Mouse (Mus musculus): ENCODE data around the gene Smc5. TPM values are rescaled to one million over a fixed set of nuclear protein-coding genes. Genes with fewer than 3 reads are reported as not detected.

Gene Smc5
- polyA plus RNA-seq, 2 experiments: 33.4 to 56.3 TPM

DNA sequence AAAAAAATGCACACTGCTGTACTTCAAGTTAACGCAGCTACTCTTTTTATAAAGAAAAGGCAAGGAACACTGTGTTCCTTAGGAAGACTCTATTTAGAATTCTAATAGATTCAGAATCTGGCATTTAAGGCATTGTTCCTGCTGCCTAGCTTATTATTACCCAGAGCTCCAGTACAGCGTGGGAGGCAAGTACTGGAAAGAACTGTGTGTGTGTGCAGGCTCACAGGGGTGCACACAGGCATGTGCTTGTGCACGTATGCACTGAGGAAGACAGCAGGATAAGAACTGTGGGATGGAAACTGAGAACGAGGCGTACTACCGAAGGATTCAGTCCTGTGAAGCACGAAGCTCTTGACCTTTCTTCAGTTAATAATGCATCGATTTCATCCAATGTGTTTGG is 59.4 kb downstream of the Smc5 start:
- H3K9me3 ChIP-seq (ENCODE audit: control insufficient read depth, low read length): no peaks in the 10 kb centered on the region
- H3K4me2 ChIP-seq (replicated peaks; ENCODE audit: low read depth, low read length, severe bottlenecking): no peak overlapping the region
- no peak overlapping the region for H3K9ac ChIP-seq (ENCODE audit: low read depth, low read length, severe bottlenecking)
- no peak for TF ChIP-seq POLR2A (IDR thresholded peaks at IDR 0.05; ENCODE audit: borderline replicate concordance, extremely low read depth, insufficient read depth, insufficient read length)
- WGBS: 98% methylated on average over 8 of the region's 8 CpGs
- H3K27ac ChIP-seq (replicated peaks; ENCODE audit: low read depth, low read length): no peak overlapping the region
- ATAC-seq (ENCODE audit: low FRiP score, low read depth) (no peak), DNase-seq (ENCODE audit: low spot score) (no peak)
- H3K36me3 ChIP-seq (ENCODE audit: control insufficient read depth, insufficient read depth, low read length): peaks cover 74% of the 10 kb centered on the region
- no peaks in the 10 kb centered on the region for H3K27me3 ChIP-seq (ENCODE audit: control insufficient read depth, insufficient read depth, low read length)
- H3K4me3 ChIP-seq (replicated peaks; ENCODE audit: low read length): no peak overlapping the region
- no peaks in the 10 kb centered on the region for H3K4me1 ChIP-seq (ENCODE audit: control insufficient read depth, insufficient read depth, low read length)

DNA sequence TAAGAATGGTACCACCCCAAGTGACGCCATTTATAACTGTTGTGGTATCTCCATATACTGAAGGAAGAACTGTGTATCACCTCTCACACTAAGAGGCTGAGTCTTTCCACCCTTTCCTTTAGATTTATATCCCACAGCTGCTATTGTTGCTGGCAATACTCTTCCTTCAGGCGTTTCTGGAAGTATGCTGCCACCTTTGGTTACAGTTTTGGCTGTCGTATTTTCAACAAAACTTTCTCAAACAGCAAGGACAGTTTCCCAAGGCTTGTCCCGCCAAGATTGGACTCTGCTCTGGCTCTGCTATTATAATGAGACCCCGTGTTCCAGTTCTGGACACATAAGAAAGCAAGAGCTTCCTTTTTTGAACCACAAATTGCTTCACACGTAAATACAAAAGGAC is 62.4 kb downstream of the Smc5 start:
- H3K36me3 ChIP-seq (ENCODE audit: control insufficient read depth, insufficient read depth, low read length): peaks cover 70% of the 10 kb centered on the region
- no peak for TF ChIP-seq POLR2A (IDR thresholded peaks at IDR 0.05; ENCODE audit: borderline replicate concordance, extremely low read depth, insufficient read depth, insufficient read length)
- no peak for ATAC-seq (ENCODE audit: low FRiP score, low read depth)

DNA sequence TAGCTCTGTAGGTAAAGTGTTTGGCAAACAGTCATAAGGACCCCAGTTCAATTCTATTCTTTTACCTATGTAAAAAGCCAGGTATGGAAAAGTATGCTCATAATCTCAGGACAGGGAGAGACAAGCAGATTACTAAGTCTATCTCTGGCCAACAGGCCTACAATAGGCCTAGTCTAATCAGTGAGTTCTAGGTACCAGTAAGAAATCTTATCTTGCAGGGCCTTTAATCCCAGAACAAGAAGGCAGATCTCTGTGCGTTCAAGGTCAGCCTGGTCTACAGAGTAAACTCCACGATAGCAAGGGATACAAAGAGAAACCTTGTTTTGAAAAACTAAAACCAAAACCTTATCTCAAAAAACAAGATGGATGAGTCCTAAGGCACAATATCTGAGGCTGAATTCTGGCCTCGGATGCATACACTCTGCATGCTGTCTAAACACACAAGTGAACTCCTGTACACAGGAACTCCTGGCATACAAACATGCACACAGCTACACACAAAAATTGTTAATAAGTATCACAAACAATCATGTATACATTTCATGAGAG is 70.1 kb downstream of the Smc5 start:
- Histone ChIP-seq H3K4me2 (replicated peaks; ENCODE audit: low read depth, low read length, severe bottlenecking) (no peak overlapping the region), H3K9me3 (ENCODE audit: control insufficient read depth, low read length) (peaks cover 12% of the 10 kb centered on the region), H3K27me3 (ENCODE audit: control insufficient read depth, insufficient read depth, low read length) (no peaks in the 10 kb centered on the region), H3K27ac (replicated peaks; ENCODE audit: low read depth, low read length) (no peak overlapping the region), H3K9ac (ENCODE audit: low read depth, low read length, severe bottlenecking) (no peak overlapping the region), H3K4me1 (ENCODE audit: control insufficient read depth, insufficient read depth, low read length) (no peaks in the 10 kb centered on the region), H3K36me3 (ENCODE audit: control insufficient read depth, insufficient read depth, low read length) (peaks cover 45% of the 10 kb centered on the region), H3K4me3 (replicated peaks; ENCODE audit: low read length) (no peak overlapping the region)
- ATAC-seq (ENCODE audit: low FRiP score, low read depth): no peak
- 95% methylated on average over 3 of the region's 3 CpGs for WGBS
- DNase-seq (ENCODE audit: low spot score): no peak
- TF ChIP-seq POLR2A (IDR thresholded peaks at IDR 0.05; ENCODE audit: borderline replicate concordance, extremely low read depth, insufficient read depth, insufficient read length): no peak

More for the DNA sequence above, 62.4 kb downstream of the Smc5 start:
- no peaks in the 10 kb centered on the region for H3K27me3 ChIP-seq (ENCODE audit: control insufficient read depth, insufficient read depth, low read length)
- no peaks in the 10 kb centered on the region for H3K4me1 ChIP-seq (ENCODE audit: control insufficient read depth, insufficient read depth, low read length)
- no peaks in the 10 kb centered on the region for H3K9me3 ChIP-seq (ENCODE audit: control insufficient read depth, low read length)
- no peak overlapping the region for H3K9ac ChIP-seq (ENCODE audit: low read depth, low read length, severe bottlenecking)
- no peak overlapping the region for H3K27ac ChIP-seq (replicated peaks; ENCODE audit: low read depth, low read length)
- no peak overlapping the region for H3K4me3 ChIP-seq (replicated peaks; ENCODE audit: low read length)
- H3K4me2 ChIP-seq (replicated peaks; ENCODE audit: low read depth, low read length, severe bottlenecking): no peak overlapping the region
- 86% methylated on average over 6 of the region's 6 CpGs for WGBS
- DNase-seq (ENCODE audit: low spot score): no peak

GRCm38 (mm10) chr19:23202106-23202505 is 71.6 kb downstream of the Smc5 start:
- TF ChIP-seq POLR2A (IDR thresholded peaks at IDR 0.05; ENCODE audit: borderline replicate concordance, extremely low read depth, insufficient read depth, insufficient read length): no peak
- Histone ChIP-seq H3K36me3 (ENCODE audit: control insufficient read depth, insufficient read depth, low read length) (peaks cover 40% of the 10 kb centered on the region), H3K4me3 (replicated peaks; ENCODE audit: low read length) (no peak overlapping the region), H3K27me3 (ENCODE audit: control insufficient read depth, insufficient read depth, low read length) (no peaks in the 10 kb centered on the region), H3K4me1 (ENCODE audit: control insufficient read depth, insufficient read depth, low read length) (no peaks in the 10 kb centered on the region), H3K9me3 (ENCODE audit: control insufficient read depth, low read length) (peaks cover 12% of the 10 kb centered on the region), H3K9ac (ENCODE audit: low read depth, low read length, severe bottlenecking) (no peak overlapping the region), H3K4me2 (replicated peaks; ENCODE audit: low read depth, low read length, severe bottlenecking) (no peak overlapping the region), H3K27ac (replicated peaks; ENCODE audit: low read depth, low read length) (no peak overlapping the region)
- DNase-seq (ENCODE audit: low spot score) (no peak), ATAC-seq (ENCODE audit: low FRiP score, low read depth) (no peak)
- WGBS: 96% methylated on average over 5 of the region's 5 CpGs

DNA sequence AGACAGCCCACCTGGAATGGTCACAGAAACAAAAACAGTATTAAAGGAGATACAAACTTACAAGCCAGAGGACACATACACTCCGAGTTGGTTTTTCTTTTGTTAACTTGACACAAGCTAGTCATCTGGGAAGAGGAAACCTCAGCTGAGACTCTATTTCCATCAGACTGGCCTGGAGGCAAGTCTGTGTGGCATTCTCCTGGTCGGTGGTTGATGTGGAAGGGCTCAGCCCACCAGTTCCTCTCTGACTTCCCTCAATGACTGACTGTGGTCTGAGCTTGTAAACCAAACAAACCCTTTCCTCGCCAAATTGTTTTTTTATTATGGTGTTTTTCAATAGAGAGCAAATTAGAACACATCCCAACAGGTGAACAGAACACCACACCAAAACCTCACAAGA is 80.6 kb downstream of the Smc5 start:
- Histone ChIP-seq H3K27me3 (ENCODE audit: control insufficient read depth, insufficient read depth, low read length) (no peaks in the 10 kb centered on the region), H3K9me3 (ENCODE audit: control insufficient read depth, low read length) (no peaks in the 10 kb centered on the region), H3K36me3 (ENCODE audit: control insufficient read depth, insufficient read depth, low read length) (no peaks in the 10 kb centered on the region), H3K4me2 (replicated peaks; ENCODE audit: low read depth, low read length, severe bottlenecking) (no peak overlapping the region), H3K4me1 (ENCODE audit: control insufficient read depth, insufficient read depth, low read length) (no peaks in the 10 kb centered on the region), H3K9ac (ENCODE audit: low read depth, low read length, severe bottlenecking) (no peak overlapping the region), H3K27ac (replicated peaks; ENCODE audit: low read depth, low read length) (no peak overlapping the region), H3K4me3 (replicated peaks; ENCODE audit: low read length) (no peak overlapping the region)
- no peak for ATAC-seq (ENCODE audit: low FRiP score, low read depth)
- DNase-seq (ENCODE audit: low spot score): no peak
- no peak for TF ChIP-seq POLR2A (IDR thresholded peaks at IDR 0.05; ENCODE audit: borderline replicate concordance, extremely low read depth, insufficient read depth, insufficient read length)
- WGBS: 59% methylated on average over 3 of the region's 3 CpGs

- TF ChIP-seq POLR2A (IDR thresholded peaks at IDR 0.05; ENCODE audit: borderline replicate concordance, extremely low read depth, insufficient read depth, insufficient read length): no peak
- no peak overlapping the region for H3K27ac ChIP-seq (replicated peaks; ENCODE audit: low read depth, low read length)
- H3K4me2 ChIP-seq (replicated peaks; ENCODE audit: low read depth, low read length, severe bottlenecking): no peak overlapping the region
- H3K4me1 ChIP-seq (ENCODE audit: control insufficient read depth, insufficient read depth, low read length): no peaks in the 10 kb centered on the region
- WGBS: 93% methylated on average over 6 of the region's 6 CpGs
- H3K9ac ChIP-seq (ENCODE audit: low read depth, low read length, severe bottlenecking): no peak overlapping the region
- no peaks in the 10 kb centered on the region for H3K27me3 ChIP-seq (ENCODE audit: control insufficient read depth, insufficient read depth, low read length)
- H3K4me3 ChIP-seq (replicated peaks; ENCODE audit: low read length): no peak overlapping the region
- H3K9me3 ChIP-seq (ENCODE audit: control insufficient read depth, low read length): no peaks in the 10 kb centered on the region
- no peak for DNase-seq (ENCODE audit: low spot score)
- H3K36me3 ChIP-seq (ENCODE audit: control insufficient read depth, insufficient read depth, low read length): no peaks in the 10 kb centered on the region
- ATAC-seq (ENCODE audit: low FRiP score, low read depth): no peak
These were observed 82.2 kb downstream of the Smc5 start for GRCm38 (mm10) chr19:23191486-23191885.
